ENCODE assay signal across 15 mouse cellular contexts in genomic region chr4:40823664-40824063, GRCm38 (mm10). TPM values are rescaled to one million over a fixed set of nuclear protein-coding genes. Genes with fewer than 3 reads are reported as not detected.
A peak's percentile ranks its signal among the peaks of the same experiment; 100 is the strongest.
DNase-seq lines count a peak whose midpoint lies in the region; ATAC-seq and TF ChIP-seq lines count a peak whose summit lies in the region.
"Had no signal": no experiment of that assay in that cellular context is flagged by ENCODE, and none has a peak within 500 bp of the region (broad histone marks: within the 10 kb centered on the region; RNA-seq: fewer than 3 reads in every experiment).

No protein-coding gene starts in this region.

- WGBS in heart, embryonic 13.5 days: 82% methylated on average over 8 of the region's 8 CpGs
- 75% methylated on average over 8 of the region's 8 CpGs for WGBS in kidney, embryonic 14.5 days

- ATAC-seq in heart, embryonic 13.5 days (ENCODE audit: extremely low read depth, insufficient number of reproducible peaks, low FRiP score, low TSS enrichment): no peak
- ATAC-seq in megakaryocyte, adult 5-6 weeks (ENCODE audit: poor library complexity, severe bottlenecking): peak; percentile 69
- ATAC-seq in kidney, embryonic 14.5 days (ENCODE audit: low FRiP score, low TSS enrichment): no peak

- 0 out of 2 replicates have a peak overlapping the region, but pooled peaks have one; percentile 2 for H3K9ac ChIP-seq in heart, embryonic 13.5 days
- no peak overlapping the region for H3K9ac ChIP-seq in kidney, embryonic 14.5 days (ENCODE audit: low read depth, low read length)
- H3K9ac ChIP-seq: hindbrain, embryonic 13.5 days; neural tube, embryonic 15.5 days had no signal

- no peak for TF ChIP-seq CTCF in E14TG2a.4 (conservative IDR thresholded peaks at IDR 0.05; ENCODE audit: low read length)

- 0 out of 2 replicates have a peak overlapping the region, but pooled peaks have one; percentile 24 for H3K27ac ChIP-seq in heart, embryonic 13.5 days (replicated peaks)
- no peak overlapping the region for H3K27ac ChIP-seq in kidney, embryonic 14.5 days (ENCODE audit: low read depth, low read length)
- H3K27ac ChIP-seq: hindbrain, embryonic 13.5 days; left cerebral cortex, adult 2 months; neural tube, embryonic 15.5 days had no signal

- no peaks in the 10 kb centered on the region for H3K9me3 ChIP-seq in heart, embryonic 13.5 days
- H3K9me3 ChIP-seq in E14TG2a.4 (ENCODE audit: low read length): no peaks in the 10 kb centered on the region
- H3K9me3 ChIP-seq in kidney, embryonic 14.5 days (ENCODE audit: control insufficient read depth, low read length): no peaks in the 10 kb centered on the region
- H3K9me3 ChIP-seq: hindbrain, embryonic 13.5 days; neural tube, embryonic 15.5 days had no signal

- intact Hi-C loops in heart, postnatal 10 days (cut with DNase I): no loop called here

- H3K4me3 ChIP-seq in heart, embryonic 13.5 days: no peak overlapping the region
- peak overlapping the region; percentile 43 for H3K4me3 ChIP-seq in E14TG2a.4 (replicated peaks; ENCODE audit: low read length)
- no peak overlapping the region for H3K4me3 ChIP-seq in kidney, embryonic 14.5 days (ENCODE audit: low read length)
- H3K4me3 ChIP-seq: hindbrain, embryonic 13.5 days; left cerebral cortex, adult 2 months; neural tube, embryonic 15.5 days had no signal

- H3K4me2 ChIP-seq in heart, embryonic 13.5 days: no peak overlapping the region
- H3K4me2 ChIP-seq in kidney, embryonic 14.5 days (replicated peaks; ENCODE audit: low read depth, low read length): no peak overlapping the region
- H3K4me2 ChIP-seq: hindbrain, embryonic 13.5 days; neural tube, embryonic 15.5 days had no signal

- no peak for DNase-seq in heart, postnatal 10 days
- DNase-seq in thymus, postnatal 14 days: peak; percentile 65
- no peak for DNase-seq in testis, postnatal 10 days (ENCODE audit: low spot score)
- DNase-seq in left cerebral cortex, adult 9 months (ENCODE audit: low spot score in 2 of 2): no peak
- DNase-seq: adrenal gland, postnatal 10 days; kidney, adult 18-20 months; lung, postnatal 14 days; midbrain, embryonic 14.5 days had no signal

- peaks cover 86% of the 10 kb centered on the region for H3K4me1 ChIP-seq in heart, embryonic 13.5 days
- H3K4me1 ChIP-seq in E14TG2a.4 (replicated peaks; ENCODE audit: low read depth, low read length): peaks cover 81% of the 10 kb centered on the region
- H3K4me1 ChIP-seq in kidney, embryonic 14.5 days (ENCODE audit: control insufficient read depth, insufficient read depth, low read length): peaks cover 12% of the 10 kb centered on the region; the same call in 1 of the 2 replicates
- H3K4me1 ChIP-seq: hindbrain, embryonic 13.5 days; neural tube, embryonic 15.5 days had no signal

- H3K36me3 ChIP-seq in heart, embryonic 13.5 days: peaks cover 77% of the 10 kb centered on the region
- peaks cover 58% of the 10 kb centered on the region for H3K36me3 ChIP-seq in E14TG2a.4 (ENCODE audit: insufficient read depth, low read length)
- peaks cover 20% of the 10 kb centered on the region; the same call in 1 of the 2 replicates for H3K36me3 ChIP-seq in kidney, embryonic 14.5 days (ENCODE audit: control insufficient read depth, insufficient read depth, low read length)

- no peaks in the 10 kb centered on the region for H3K27me3 ChIP-seq in heart, embryonic 13.5 days (replicated peaks)
- no peaks in the 10 kb centered on the region for H3K27me3 ChIP-seq in E14TG2a.4 (ENCODE audit: insufficient read depth, low read length)
- no peaks in the 10 kb centered on the region for H3K27me3 ChIP-seq in kidney, embryonic 14.5 days (ENCODE audit: control insufficient read depth, insufficient read depth, low read length)
- H3K27me3 ChIP-seq: hindbrain, embryonic 13.5 days; neural tube, embryonic 15.5 days had no signal

RNA-seq across cellular contexts. Expression of gene B4galt1, which starts 30.1 kb away (rescaled TPM):
- 46.2 and 48.1 TPM in 2 replicates for polyA plus RNA-seq in heart, embryonic 13.5 days (2015; fragmentation: Nextera tagmentation; extraction: Ambion mirVana)
- total RNA-seq in heart, postnatal 10 days (2021): 100 to 1,000 TPM in 1 of 2 experiments, 10 to 100 TPM in 1; 95.5 to 103 TPM
- 75.4 and 79.4 TPM in 2 replicates for total RNA-seq in megakaryocyte, adult 5-6 weeks (2015)
- 46.4 and 57.4 TPM in 2 replicates for total RNA-seq in megakaryocyte, adult 5-6 weeks (2017)
- 36.0 and 45.8 TPM in 2 replicates for polyA plus RNA-seq in kidney, embryonic 14.5 days (2014; fragmentation: Nextera tagmentation; extraction: Ambion mirVana)
